Mouse (Mus musculus) cerebellum, postnatal 4 days (tissue): ENCODE measurements around the gene Pipox.

Source experiments
- DNase-seq, 2 experiments: peaks; one replicate each; pipeline ENCODE4 v3.0.0; 2022; ENCODE audit warnings: low spot score in 2 of 2, mixed read lengths in 1 of 2

Gene Pipox

DNA sequence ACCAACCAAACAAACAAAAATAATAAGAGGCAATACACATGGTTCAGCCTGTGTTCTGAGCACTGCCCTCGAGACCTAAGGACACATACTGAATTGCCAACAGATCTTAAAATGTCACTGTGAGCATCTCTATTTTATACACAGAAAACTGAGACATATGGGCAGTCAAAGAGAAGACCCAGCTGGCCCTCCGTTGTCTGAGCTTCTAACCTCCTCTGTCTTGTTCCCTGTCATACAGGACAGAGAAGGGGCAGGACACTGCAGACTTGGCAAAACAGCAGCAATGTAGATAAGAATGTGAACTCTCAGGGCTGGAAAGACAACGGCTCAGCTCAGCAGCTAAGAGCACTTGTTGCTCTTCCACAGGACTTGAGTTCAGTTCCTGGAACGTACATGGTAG is 14.6 kb upstream of the Pipox start:
- DNase-seq, result no peak

DNA sequence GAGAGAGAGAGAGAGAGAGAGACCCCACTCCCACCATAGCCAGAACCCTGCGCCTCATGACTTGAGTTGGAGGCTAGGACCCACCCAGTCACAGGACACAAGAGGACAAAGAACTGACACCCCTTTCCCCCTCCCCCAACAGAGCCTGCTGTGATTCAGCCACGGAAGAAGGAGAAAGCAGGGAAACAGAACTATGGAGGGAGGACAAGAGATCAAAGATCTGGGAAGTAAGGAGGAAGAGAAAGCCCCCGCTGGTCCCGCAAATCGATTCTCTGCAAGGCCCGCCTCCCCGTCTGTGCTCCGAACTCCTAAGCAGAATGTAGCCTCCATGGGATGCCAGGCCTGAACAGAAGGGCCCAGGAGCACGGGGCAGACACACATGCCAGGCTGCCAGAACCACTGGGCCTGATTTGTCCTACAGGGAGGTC is 12.9 kb upstream of the Pipox start:
- peak in 1 of 2 experiments; percentile 56 for DNase-seq

DNA sequence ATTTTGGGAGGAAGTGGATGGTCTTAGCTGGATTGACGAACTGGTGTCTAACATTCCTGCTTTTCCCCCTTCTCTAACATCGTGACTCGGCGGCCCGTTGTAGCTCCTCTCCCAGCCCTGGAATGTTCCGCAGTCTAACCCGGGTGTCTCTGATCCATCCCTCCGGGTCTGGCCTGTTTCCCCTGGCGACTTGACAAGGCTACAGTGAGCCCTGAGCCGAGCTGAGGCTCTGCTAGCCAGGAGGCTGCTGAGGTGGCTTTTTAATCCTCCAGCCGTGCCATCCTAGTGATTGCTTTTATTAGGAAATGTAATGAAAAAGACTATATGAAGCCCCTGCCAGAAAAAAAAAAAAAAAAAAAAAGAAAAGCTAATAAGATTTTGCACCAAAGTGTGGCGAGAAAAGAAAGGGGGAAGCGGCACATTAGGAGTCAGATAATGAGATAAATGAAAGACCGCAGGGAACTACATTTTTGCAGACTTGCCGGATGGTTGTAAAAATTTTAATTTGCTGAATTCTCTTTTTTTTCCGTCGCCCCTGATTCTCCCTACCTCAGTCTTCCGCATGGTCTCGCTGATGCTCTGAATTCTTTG is 12.3 kb upstream of the Pipox start:
- DNase-seq, result peak in 1 of 2 experiments; percentile 55

DNA sequence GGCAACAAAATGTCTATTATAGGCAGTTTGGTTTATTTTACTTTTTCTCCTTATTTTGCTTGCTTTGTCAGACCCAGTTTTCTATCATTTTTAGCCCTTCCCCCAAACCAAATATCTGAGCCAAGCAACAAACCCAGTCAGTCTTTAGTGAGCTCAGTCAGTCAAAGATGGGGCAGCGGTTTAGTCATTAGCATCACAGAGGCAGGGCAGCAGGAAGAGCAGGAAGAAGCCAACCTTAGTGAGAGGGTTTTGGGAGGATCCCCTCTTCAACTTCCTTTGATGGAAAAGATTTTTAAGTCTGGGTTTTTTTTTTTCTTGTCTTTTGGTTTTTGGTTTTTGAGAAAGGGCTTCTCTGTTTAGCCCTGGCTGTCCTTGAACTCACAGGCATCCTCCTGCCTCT is 10.8 kb upstream of the Pipox start:
- DNase-seq, result no peak

DNA sequence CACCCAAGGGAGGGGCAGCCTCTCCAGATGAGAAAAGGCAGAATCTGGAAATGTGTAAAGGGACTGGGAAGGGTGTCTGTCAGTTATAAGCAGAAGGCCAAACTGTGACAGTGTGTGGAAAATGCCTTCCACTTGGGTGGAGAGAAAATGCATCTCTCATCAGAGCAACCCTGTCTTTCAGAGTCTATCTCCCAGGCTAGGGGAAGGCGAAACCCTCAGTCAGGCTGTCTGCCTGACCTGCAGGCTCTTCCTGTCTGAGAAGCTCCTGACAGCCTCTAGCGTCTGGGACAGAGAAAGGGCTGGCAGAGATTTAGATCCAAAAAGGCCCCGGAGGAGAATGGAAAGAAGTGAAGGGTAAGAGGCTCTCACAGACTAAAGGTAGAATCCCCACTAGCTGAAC is 9.9 kb upstream of the Pipox start:
- no peak for DNase-seq

DNA sequence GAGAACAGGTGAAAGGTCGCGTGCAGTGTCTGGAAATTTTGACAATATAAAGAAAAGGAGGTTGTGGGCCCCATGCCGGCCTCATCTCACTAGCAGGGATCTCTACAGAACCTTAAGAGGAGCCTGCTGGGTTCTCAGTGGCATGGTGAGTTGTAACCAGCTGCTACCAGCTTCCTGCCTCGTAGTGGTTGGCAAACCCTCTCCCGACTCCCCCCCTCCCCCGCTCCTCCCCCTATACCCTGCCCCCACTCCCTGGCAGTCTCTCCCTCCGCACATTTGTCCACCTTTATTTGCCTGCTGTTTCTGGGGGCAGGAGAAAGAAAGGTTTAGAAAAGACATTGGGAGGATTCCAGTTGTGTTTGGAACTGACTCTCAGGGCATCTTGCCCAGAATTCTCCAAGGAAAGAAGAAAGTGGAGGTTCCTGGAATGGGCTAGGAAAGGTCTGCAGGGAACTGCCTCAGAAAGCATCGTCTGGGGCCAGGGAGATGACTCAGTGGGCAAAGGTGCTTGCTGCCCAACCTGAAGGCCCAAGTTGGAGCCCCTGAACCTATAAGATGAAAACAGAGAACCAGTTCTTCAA is 8.0 kb upstream of the Pipox start:
- no peak for DNase-seq

DNA sequence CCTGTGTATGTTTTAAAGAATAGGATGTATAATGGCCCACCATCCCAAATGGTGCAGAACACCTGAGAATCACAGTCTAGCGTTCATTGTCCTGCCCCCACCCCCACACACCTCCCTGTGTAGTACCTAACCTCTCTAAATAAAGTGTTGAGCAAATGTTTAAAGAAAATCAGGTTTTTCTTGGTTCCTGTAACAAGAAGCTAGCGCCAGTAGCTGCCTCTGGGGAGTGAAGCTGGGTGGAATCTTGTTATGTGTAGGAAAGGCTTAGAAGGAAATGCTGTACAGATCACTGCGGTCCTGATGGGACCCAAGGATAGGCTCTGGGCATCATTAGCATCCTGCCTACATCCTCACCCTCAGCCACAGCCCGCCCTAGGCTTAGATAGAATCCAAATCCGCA is 7.5 kb upstream of the Pipox start:
- no peak for DNase-seq

DNA sequence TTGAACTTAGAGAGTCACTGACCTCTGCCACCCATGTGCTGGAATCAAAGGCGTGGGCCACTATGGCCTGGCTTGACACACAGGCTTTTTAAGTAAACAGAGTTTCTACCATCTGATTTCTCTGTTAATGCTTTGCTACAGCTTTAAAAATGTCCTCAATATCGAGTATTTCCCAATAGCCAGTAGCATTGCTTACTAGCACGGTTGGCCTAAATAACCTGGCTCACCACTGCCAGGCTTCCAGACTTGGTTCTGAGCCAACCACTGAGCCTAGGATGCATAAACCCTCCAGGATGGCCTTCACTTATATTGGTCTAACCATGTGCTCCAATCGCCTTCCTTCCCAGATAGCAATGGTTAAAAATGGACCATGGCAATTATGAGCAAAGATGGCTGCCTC is 6.8 kb upstream of the Pipox start:
- DNase-seq, result no peak

DNA sequence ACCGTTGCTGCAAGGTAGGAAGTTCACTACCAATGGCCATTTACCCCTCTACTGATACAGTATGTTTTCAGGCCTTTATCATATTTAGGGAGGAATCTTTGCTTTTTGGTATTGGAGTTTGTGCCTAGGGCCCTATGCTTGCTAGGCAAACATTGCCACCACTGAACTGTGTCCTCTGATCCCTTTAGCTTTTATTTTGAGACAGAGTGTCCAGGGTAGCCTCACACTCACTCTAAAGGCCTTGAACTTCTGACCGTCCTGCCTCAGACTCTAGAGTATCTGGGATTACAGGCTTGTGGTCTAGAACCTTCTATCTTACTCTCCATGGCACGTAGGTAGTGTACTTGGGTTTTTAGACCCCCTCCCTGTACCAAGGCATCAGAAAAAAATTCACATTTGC is 6.3 kb upstream of the Pipox start:
- no peak for DNase-seq

DNA sequence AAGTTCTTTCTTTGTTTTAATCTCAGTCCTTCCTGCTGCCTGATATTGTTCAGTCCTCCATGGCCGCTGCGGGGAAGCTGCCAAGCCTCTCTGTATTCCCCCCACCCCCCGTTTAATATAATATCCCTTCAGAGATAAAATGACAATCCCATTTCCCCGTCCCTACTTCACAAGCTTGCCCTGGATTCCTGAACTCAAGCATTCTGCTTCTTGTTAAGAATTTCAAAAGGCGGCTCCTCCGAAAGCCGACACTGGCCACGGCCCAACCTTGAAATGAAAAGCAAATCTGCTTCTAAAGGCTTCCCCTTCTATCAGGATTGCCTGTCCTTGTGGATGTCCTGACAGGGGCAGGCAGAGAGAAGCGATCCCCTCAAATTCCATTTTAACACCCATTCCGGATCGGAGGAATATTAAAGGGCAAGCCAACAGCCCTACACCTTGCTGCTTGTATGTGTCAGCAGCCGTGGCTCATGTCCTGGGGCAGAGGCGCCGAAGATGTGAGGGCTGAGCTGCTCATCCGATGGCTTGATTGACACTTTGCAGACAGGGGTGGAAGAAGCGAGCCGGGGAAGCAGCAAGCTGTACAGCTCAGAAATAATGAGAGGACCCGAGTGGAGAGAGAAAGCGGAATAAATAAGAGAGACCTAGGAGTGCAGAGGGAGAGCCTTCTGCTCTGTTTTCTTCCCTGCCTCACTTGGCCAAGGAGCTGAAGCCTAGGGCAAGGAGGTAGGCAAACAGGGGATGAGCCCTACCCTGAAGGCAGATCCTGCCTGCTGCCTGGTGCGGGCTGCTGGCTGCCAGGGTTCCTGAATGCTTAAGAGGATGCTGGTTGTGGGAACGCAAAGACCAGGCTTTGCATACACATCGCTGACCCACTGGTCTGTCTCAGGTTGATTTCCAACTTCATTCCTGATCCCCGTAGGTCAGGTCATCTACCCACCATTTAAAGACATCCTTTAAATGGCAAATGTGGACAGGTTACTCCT is 3.2 kb upstream of the Pipox start:
- DNase-seq, result peak in 1 of 2 experiments; percentile 36

DNA sequence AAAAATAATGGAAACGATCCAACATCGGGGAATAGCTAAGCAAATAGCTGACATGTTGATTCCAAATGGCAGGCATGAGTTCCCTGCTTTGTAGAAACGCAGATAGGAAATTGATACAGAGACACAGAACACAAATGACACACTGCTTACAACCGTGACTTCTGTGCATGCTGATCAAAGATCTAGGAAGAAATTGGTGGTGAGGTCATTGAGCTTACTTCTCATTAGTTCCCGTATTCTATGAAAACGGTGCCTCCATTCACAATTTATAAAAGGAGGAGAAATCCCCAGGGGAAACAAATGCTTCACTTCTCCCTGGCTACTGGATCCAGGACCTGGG is 2.6 kb upstream of the Pipox start:
- no peak for DNase-seq

DNA sequence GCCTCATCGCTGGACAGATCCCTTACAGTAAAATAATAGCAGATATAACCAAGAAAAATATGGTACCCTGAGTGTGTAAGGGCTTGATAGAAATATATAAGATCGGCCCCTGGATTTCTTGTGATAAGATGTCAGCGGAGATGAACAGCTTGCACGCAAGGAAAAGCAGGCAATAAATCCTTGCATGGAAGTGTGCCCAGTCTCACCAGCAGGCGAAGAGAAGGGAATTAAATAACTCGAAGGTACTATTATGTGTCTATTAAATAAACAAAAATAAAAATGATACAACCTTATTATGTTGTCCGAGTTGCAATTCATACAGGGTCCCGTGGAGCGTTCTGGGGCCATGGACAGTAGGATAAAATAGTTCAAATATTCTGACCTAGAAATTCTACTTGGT is 2.1 kb upstream of the Pipox start:
- DNase-seq, result no peak

DNA sequence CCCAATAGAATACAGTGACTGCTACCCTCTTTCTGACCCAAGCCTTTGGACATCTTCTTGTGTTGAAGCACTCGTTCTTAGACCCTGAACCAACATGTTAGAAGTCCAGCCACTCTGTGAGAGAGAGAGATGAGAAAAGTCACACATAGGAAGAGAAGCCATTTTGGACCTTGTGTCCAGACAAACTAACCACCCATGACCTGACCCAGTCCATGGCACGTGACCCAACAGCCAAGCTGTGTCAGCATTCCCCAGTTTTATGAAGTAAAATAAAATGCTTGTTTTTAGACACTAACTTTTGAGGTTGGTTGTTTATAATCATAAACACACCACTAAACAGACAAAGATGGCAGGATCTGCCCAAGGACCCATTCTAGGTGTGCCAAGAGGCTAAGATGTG is 1.1 kb upstream of the Pipox start:
- DNase-seq, result no peak

DNA sequence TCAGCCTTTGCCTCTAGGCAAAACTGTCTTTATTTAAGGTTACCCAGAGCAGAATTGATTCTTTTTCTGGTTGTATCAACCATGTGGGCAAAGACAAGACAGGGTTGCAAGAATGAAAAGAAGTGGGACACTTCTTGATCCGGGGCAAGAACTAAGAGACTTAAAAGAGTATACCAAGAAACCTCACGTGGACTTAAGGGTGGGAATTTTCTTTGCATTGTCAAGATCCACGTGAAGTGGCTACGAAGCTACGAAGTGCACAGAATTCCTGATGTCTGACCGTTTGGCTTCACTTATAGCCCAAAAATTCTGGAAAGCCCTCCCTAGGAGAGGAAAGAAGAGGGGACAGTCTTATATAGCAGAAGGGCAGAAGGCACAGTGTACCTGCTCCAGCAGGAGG is 613 bp downstream of the Pipox start:
- no peak for DNase-seq

DNA sequence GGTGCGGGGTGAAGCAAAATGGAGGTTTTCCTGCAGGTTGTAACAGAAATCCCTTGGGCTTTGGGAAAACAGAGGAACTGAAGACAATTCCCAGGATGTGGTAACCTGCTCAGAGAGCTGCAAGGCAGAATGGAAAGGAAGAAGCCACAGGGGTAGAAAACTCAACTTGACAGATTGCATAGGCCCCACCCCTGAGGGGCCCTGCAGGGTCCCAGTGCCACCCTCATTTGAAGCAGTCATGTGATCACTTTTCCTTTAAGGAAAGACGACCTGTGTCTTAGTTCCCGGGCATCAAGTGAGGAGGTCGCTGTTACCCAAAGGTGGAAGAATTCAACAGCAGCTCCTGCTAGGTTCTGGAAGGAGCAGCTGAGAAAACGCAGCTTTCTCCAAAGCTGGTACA is 1.0 kb downstream of the Pipox start:
- DNase-seq, result no peak

DNA sequence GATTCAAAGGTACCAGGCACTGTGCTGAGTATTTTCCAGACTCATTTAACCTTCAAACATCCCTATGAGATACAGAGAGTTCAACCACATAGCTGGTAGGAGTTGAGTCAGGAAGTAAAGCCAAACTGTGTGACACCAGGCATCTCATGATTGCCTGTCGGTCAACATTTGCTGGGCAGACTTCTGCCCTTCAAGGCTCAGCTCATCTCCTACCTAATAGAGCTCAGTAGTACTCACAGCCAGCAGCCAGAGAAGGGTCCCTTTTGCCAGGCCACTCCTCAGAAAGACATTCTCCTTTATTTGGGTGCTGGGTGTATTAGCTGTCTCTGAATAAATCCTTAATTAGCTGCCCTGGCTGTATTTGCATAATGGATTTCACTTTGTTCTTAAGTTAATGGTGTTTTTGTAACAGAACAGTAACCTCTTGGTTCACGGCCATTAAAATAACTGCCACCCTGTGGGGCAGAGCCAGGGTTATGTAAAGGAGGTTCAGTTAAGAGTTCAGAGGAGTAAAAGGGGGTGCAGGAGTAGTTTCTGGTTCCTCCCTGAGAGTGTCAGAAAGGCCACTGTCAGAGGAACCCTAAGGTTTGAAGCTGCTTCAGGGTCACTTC is 3.1 kb downstream of the Pipox start:
- DNase-seq, result no peak

DNA sequence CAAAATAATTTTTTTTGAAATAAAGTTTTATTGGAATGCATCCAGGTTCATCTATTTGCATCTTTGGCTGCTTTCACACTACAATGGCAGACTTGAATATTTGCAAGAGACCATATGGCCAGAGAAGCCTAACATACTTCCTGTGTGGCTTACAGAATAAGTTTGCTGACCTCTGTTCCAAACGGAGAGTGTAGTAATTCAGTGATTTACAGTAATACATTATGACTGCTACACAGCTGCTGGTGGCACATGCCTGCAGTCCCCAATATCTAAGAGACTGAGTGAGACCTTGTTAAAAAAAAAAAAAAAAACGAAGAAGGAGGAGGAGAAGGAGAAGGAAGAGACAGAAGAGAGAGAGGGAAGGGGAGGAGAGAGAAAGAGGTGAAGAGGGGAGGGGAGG is 4.4 kb downstream of the Pipox start:
- no peak for DNase-seq

DNA sequence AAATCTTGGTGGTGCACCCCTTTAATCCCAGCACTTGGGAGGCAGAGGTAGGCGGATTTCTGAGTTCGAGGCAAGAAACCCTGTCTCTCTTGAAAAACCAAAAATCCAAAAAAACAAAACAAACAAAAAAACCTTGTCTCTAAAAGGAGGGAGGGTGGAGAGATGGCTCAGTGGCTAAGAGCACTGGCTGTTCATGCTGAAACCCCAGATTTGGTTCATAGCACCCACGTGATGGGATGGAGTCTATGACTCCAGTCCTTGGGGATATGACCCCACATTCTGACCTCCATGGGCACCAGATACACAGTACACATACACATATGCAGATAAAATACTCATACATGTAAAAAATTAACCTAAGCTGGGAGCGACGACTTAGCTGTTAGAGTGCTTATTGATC is 5.0 kb downstream of the Pipox start:
- no peak for DNase-seq

DNA sequence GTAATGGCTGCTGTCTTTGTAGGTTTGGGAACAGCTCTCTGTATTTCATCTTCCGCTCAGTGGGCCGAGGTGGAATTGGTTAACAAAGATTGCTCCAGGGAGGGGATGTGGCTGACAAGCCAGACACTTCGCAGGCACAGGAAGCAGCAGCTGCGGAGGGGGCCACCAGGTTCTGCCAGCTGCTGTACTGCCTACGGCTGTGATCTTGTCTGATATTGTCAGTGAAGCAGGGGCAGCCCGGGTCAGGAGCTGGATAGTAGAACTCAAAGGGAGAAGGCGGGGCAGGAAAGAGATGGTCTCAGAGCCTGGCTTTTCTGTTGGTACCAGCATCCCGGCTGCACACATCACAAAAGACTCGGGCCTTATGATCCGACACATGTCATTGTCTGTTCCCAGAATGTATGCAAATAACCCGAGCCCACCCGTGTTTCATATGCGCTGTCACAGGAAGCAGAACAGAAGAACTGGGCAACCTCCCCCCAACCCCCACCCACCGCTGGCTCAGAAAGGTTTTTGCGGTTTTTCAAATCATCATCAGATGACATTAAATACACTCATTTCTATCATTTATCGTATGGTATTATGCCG is 6.4 kb downstream of the Pipox start:
- no peak for DNase-seq

DNA sequence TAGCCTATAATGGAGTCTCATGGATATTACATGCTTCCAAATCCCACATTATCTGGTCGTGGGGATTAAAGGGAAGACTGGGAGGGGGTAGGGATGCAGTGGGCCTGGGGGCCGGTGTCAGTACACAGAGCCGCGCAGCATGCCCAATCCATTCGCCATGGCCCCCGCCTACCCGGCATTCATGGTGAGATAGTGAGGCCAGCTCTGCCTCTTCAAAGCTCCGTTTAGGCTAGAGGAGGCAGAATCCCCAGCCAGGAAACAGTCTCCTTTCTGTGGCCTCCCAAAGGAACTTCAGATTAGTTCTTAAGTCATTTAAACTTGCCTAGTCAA is 8.7 kb downstream of the Pipox start:
- no peak for DNase-seq

DNA sequence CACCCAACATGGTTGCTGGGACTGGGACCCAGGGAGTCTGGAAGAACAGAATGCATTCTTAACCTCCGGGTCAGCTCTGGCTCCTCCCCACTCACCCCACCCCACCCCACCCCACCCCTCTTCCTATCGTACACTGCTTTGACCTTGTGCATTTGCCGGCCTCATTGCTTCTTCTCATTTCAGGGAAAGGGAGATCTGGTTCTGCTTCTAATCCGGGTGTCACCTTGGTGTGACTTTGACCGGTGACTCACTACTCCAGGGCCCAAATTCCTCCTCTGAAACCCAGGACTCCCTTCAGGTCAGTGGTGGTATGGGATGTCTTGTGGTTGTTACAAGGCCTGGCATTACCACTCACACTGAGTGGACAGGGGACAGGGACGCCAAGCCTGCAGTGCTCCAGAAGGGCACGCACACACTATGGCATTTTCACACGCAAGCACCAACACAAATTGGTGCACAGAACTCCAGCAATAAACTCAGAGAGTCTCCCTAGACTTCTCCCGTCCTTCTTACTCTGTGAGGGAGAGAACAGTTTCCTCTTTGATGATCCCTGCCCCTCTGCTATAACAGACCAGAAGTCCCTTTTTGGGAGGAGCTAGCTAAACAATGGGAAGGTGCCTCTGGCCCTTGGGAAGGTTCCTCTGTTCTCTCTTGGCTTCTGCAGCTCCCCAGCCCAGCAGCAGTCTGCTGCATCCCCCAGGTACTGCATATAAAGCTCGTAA is 9.2 kb downstream of the Pipox start:
- DNase-seq, result no peak

DNA sequence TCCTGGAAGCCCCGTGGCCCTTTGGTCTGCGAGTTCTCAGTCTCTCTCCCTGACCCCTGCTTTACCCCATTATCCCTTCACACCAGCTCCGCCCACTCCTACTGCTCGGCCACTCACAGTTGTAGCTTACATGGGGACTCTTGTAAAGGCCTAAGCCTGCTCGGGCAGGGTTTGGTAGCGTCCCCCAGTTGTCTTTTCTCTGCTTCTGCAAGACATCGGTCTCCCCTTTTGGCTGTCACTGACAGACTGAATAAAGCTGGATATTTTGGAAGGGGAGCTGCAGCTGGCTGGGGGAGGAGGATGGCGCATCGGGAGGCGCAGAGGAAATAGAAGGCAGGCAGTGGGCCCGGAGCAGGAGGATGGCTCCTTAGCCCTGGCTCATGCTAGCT is 17.1 kb downstream of the Pipox start:
- no peak for DNase-seq
